ENCODE assay signal across 10 mouse cellular contexts in genomic region chr11:9191555-9192131, GRCm38 (mm10). TPM values are rescaled to one million over a fixed set of nuclear protein-coding genes. Genes with fewer than 3 reads are reported as not detected.
DNase-seq lines count a peak whose midpoint lies in the region; ATAC-seq and TF ChIP-seq lines count a peak whose summit lies in the region.
"Had no signal": no experiment of that assay in that cellular context is flagged by ENCODE, and none has a peak within 500 bp of the region (broad histone marks: within the 10 kb centered on the region; RNA-seq: fewer than 3 reads in every experiment).

TSS of gene Abca13 (plus strand) at chr11:9191942.

- TF ChIP-seq CTCF in lung, adult 2 months (IDR thresholded peaks at IDR 0.05; ENCODE audit: insufficient read depth, low read length): no peak
- no peak for TF ChIP-seq CTCF in layer of hippocampus, adult 2 months (conservative IDR thresholded peaks at IDR 0.05)
- TF ChIP-seq CTCF in thymus, adult 2 months (IDR thresholded peaks at IDR 0.05; ENCODE audit: borderline replicate concordance, control insufficient read depth, extremely low read depth, insufficient read depth, low read length, poor library complexity): no peak

- no peak for TF ChIP-seq POLR2A in lung, adult 2 months (IDR thresholded peaks at IDR 0.05; ENCODE audit: borderline replicate concordance, extremely low read depth, low read depth, low read length)
- TF ChIP-seq POLR2A in thymus, adult 2 months (IDR thresholded peaks at IDR 0.05; ENCODE audit: control insufficient read depth, extremely low read depth, insufficient read depth, low read length, poor library complexity): no peak

- no peak for ATAC-seq in embryonic facial prominence, embryonic 13.5 days (ENCODE audit: insufficient number of reproducible peaks, insufficient read depth, low FRiP score, low TSS enrichment, low read depth)
- ATAC-seq in midbrain, embryonic 16.5 days: peak; percentile 39

- H3K27ac ChIP-seq in embryonic facial prominence, embryonic 13.5 days: no peak within 1 kb of the TSS
- no peak within 1 kb of the TSS for H3K27ac ChIP-seq in midbrain, embryonic 16.5 days (ENCODE audit: low read length)
- no peak within 1 kb of the TSS for H3K27ac ChIP-seq in layer of hippocampus, adult 2 months
- H3K27ac ChIP-seq in thymus, adult 2 months (ENCODE audit: control insufficient read depth, insufficient read depth, low read length): no peak within 1 kb of the TSS
- H3K27ac ChIP-seq: macrophage had no signal

- no peaks in the 10 kb centered on the region for H3K9me3 ChIP-seq in embryonic facial prominence, embryonic 13.5 days
- no peaks in the 10 kb centered on the region for H3K9me3 ChIP-seq in midbrain, embryonic 16.5 days (replicated peaks; ENCODE audit: control insufficient read depth, low read length, poor library complexity, severe bottlenecking)

- no peaks in the 10 kb centered on the region for H3K36me3 ChIP-seq in embryonic facial prominence, embryonic 13.5 days
- no peaks in the 10 kb centered on the region for H3K36me3 ChIP-seq in midbrain, embryonic 16.5 days (ENCODE audit: control insufficient read depth, insufficient read depth, low read length)
- no peaks in the 10 kb centered on the region for H3K36me3 ChIP-seq in thymus, adult 2 months (ENCODE audit: control insufficient read depth, insufficient read depth, low read length)

- no peaks in the 10 kb centered on the region for H3K27me3 ChIP-seq in embryonic facial prominence, embryonic 13.5 days
- H3K27me3 ChIP-seq in midbrain, embryonic 16.5 days (ENCODE audit: control insufficient read depth, insufficient read depth, low read depth, low read length): no peaks in the 10 kb centered on the region
- no peaks in the 10 kb centered on the region for H3K27me3 ChIP-seq in thymus, adult 2 months (ENCODE audit: control insufficient read depth, insufficient read depth, low read length)

- peak; percentile 4 for DNase-seq in lung, adult 2 months
- no peak for DNase-seq in lung, postnatal 14 days
- peak; percentile 14 for DNase-seq in kidney, postnatal 10 days
- DNase-seq in right cerebral cortex, postnatal 4 days: no peak
- DNase-seq in layer of hippocampus, adult 2 months (ENCODE audit: low spot score in 2 of 2): no peak
- no peak for DNase-seq in thymus, adult 2 months
- DNase-seq: layer of hippocampus, postnatal 36 days had no signal

- WGBS in lung, adult 2 months: 50% methylated on average over 12 of the region's 12 CpGs
- 26% methylated on average over 12 of the region's 12 CpGs for WGBS in embryonic facial prominence, embryonic 13.5 days
- 31% methylated on average over 12 of the region's 12 CpGs for WGBS in midbrain, embryonic 16.5 days
- 83% methylated on average over 12 of the region's 12 CpGs for WGBS in thymus, adult 2 months

- H3K9ac ChIP-seq in embryonic facial prominence, embryonic 13.5 days: no peak within 1 kb of the TSS
- no peak within 1 kb of the TSS for H3K9ac ChIP-seq in midbrain, embryonic 16.5 days (ENCODE audit: low read depth, low read length)

- H3K4me1 ChIP-seq in lung, adult 2 months (ENCODE audit: control insufficient read depth, insufficient read depth, low read length): no peaks in the 10 kb centered on the region
- H3K4me1 ChIP-seq in embryonic facial prominence, embryonic 13.5 days: peaks cover 12% of the 10 kb centered on the region; the same call in 1 of the 2 replicates
- peaks cover 2% of the 10 kb centered on the region; the same call in 1 of the 2 replicates for H3K4me1 ChIP-seq in midbrain, embryonic 16.5 days (ENCODE audit: control insufficient read depth, insufficient read depth, low read length)
- H3K4me1 ChIP-seq in thymus, adult 2 months (replicated peaks; ENCODE audit: control insufficient read depth, insufficient read depth, low read length): no peaks in the 10 kb centered on the region

- H3K4me3 ChIP-seq in lung, adult 2 months (replicated peaks; ENCODE audit: extremely low read depth, low read depth, low read length): no peak within 1 kb of the TSS
- no peak within 1 kb of the TSS for H3K4me3 ChIP-seq in embryonic facial prominence, embryonic 13.5 days
- H3K4me3 ChIP-seq in midbrain, embryonic 16.5 days (ENCODE audit: low read depth, low read length): no peak within 1 kb of the TSS
- H3K4me3 ChIP-seq in layer of hippocampus, adult 2 months: no peak within 1 kb of the TSS
- H3K4me3 ChIP-seq in thymus, adult 2 months (ENCODE audit: control insufficient read depth, insufficient read depth, low read length): no peak within 1 kb of the TSS

- peak within 1 kb of the TSS; percentile 22 for H3K4me2 ChIP-seq in embryonic facial prominence, embryonic 13.5 days
- H3K4me2 ChIP-seq in midbrain, embryonic 16.5 days (ENCODE audit: low read length): no peak within 1 kb of the TSS

RNA-seq across cellular contexts. Expression of gene Abca13, which starts in this region (rescaled TPM):
- polyA plus RNA-seq in lung, adult 2 months (2012; rRNA removed): 0.02 TPM in 2 replicates
- polyA plus RNA-seq in embryonic facial prominence, embryonic 13.5 days (2015; fragmentation: Nextera tagmentation; extraction: Ambion mirVana): 0.01 and 0.21 TPM in 2 replicates
- 0.01 and 0.04 TPM in 2 replicates for polyA plus RNA-seq in midbrain, embryonic 16.5 days (2015; fragmentation: Nextera tagmentation; extraction: Ambion mirVana)
- total RNA-seq in layer of hippocampus, adult 2 months (2021): under 1 TPM; 0.02 to 0.03 TPM
- polyA plus RNA-seq in thymus, adult 2 months (2012; rRNA removed): 0.14 and 0.15 TPM in 2 replicates

Comparison
In these comparisons a context has a peak if more than half of its experiments do, and no peak if none do; other contexts are left out.
1. Peak in DNase-seq in lung, adult 2 months; RNA of the gene not detected or under 1 TPM.
2. Peak in ATAC-seq in midbrain, embryonic 16.5 days; RNA of the gene not detected or under 1 TPM.